Mouse (Mus musculus) intestine, postnatal 0 days (tissue): Measurements from ENCODE around the gene Tex36. TPM values are rescaled to one million over a fixed set of nuclear protein-coding genes. Genes with fewer than 3 reads are reported as not detected.

Experiments used
- ATAC-seq: fragments of 200-750 bp; cut with Nextera tagmentation; 2 replicates; pipeline ENCODE4 v1.8.0; 2017; ENCODE audit warnings: mild to moderate bottlenecking, moderate TSS enrichment, moderate library complexity
- H3K27ac ChIP-seq: fragments of 300-500 bp; sonication (generic); 2 replicates; pipeline ENCODE4 v1.5.1; 2014; ENCODE audit warnings: mild to moderate bottlenecking, low read depth, low read length, moderate library complexity
- H3K27me3 ChIP-seq: fragments of 300-500 bp; sonication (generic); replicated peaks from 2 replicates; pipeline ENCODE4 v1.6.1; 2014; ENCODE audit warnings: low read length, mixed read lengths; ENCODE audit not compliant: control insufficient read depth, insufficient read depth
- H3K36me3 ChIP-seq: fragments of 300-500 bp; sonication (generic); 2 replicates; pipeline ENCODE4 v1.6.1; 2014; ENCODE audit warnings: mild to moderate bottlenecking, moderate library complexity; ENCODE audit not compliant: control insufficient read depth, insufficient read depth
- H3K4me1 ChIP-seq: fragments of 300-500 bp; sonication (generic); replicated peaks from 2 replicates; pipeline ENCODE4 v1.6.1; 2014; ENCODE audit warnings: antibody characterized with exemption, low read length, mixed read lengths; ENCODE audit not compliant: control insufficient read depth, insufficient read depth
- H3K4me2 ChIP-seq: fragments of 300-500 bp; sonication (generic); replicated peaks from 2 replicates; pipeline ENCODE4 v1.6.1; 2014; ENCODE audit warnings: low read depth, mild to moderate bottlenecking, moderate library complexity
- H3K4me3 ChIP-seq: fragments of 300-500 bp; sonication (generic); 2 replicates; pipeline ENCODE4 v1.5.1; 2014; ENCODE audit warnings: low read depth, low read length
- H3K9ac ChIP-seq: fragments of 300-500 bp; sonication (generic); 2 replicates; pipeline ENCODE4 v1.6.1; 2014; ENCODE audit warnings: mild to moderate bottlenecking, low read depth, low read length
- H3K9me3 ChIP-seq: fragments of 300-500 bp; sonication (generic); 2 replicates; pipeline ENCODE4 v1.6.1; 2016; ENCODE audit warnings: mixed run types; ENCODE audit not compliant: control insufficient read depth
- CTCF ChIP-seq: sonication (generic); IDR thresholded peaks from 2 replicates; pipeline ENCODE4 v1.5.1; 2016; ENCODE audit warnings: low read depth, mild to moderate bottlenecking, control low read depth, antibody characterized with exemption, moderate library complexity
- WGBS: fragments of 180-500 bp; shearing (Covaris S2); extraction: QIAGEN DNeasy Blood & Tissue Kit; methylation state at CpG from one replicate; pipeline ENCODE4 v1.1.7; 2014; 5-methylcytosine and 5-hydroxymethylcytosine counted together
- polyA plus RNA-seq: library from polyadenylated mRNA; unstranded; fragments of >200 nt; fragmentation: Nextera tagmentation; extraction: Ambion mirVana; gene quantifications from 2 replicates; pipeline ENCODE4 v1.2.1, GENCODE M21; 2015

The Tex36 gene
- polyA plus RNA-seq, 1 experiment from 2014 or later: not detected

GRCm38 (mm10) chr7:133576825-133577224 lies 25.1 kb downstream of the Tex36 start:
- TF ChIP-seq CTCF: no peak
- Histone ChIP-seq H3K4me2 (no peak overlapping the region), H3K9me3 (no peaks in the 10 kb centered on the region), H3K9ac (no peak overlapping the region), H3K36me3 (no peaks in the 10 kb centered on the region), H3K27me3 (no peaks in the 10 kb centered on the region), H3K27ac (no peak overlapping the region), H3K4me3 (no peak overlapping the region), H3K4me1 (no peaks in the 10 kb centered on the region)
- 15% methylated on average over 4 of the region's 4 CpGs for WGBS
- ATAC-seq: no peak

GRCm38 (mm10) chr7:133576281-133576680 lies 25.7 kb downstream of the Tex36 start:
- no peak overlapping the region for H3K27ac ChIP-seq
- no peak for ATAC-seq
- H3K9ac ChIP-seq: no peak overlapping the region
- H3K4me3 ChIP-seq: no peak overlapping the region
- no peak for TF ChIP-seq CTCF
- H3K4me1 ChIP-seq: no peaks in the 10 kb centered on the region
- H3K27me3 ChIP-seq: no peaks in the 10 kb centered on the region
- no peak overlapping the region for H3K4me2 ChIP-seq
- 75% methylated on average over 6 of the region's 6 CpGs for WGBS
- H3K9me3 ChIP-seq: no peaks in the 10 kb centered on the region
- H3K36me3 ChIP-seq: no peaks in the 10 kb centered on the region

DNA sequence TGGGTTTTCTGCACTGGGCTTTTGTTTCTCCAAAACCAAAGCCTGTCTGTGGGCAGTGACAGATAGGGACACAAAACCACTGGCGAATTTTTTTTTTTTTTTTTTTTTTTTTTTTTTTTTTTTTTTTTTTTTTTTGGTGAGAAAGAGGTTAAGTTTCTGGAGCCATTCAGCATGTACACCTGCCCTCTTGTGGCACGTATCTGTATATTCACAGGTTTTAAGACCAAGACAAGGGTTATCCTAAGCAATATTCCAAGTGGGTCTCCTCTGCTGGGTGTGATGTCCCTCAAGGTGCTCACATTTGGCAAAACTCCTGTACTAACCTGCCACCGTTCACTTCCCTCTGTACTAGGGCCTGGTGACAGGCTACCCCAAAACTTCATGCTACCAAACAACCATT lies 30.0 kb downstream of the Tex36 start:
- no peak overlapping the region for H3K4me3 ChIP-seq
- no peaks in the 10 kb centered on the region for H3K9me3 ChIP-seq
- no peaks in the 10 kb centered on the region for H3K4me1 ChIP-seq
- no peak overlapping the region for H3K4me2 ChIP-seq
- H3K27me3 ChIP-seq: no peaks in the 10 kb centered on the region
- no peak overlapping the region for H3K27ac ChIP-seq
- no peaks in the 10 kb centered on the region for H3K36me3 ChIP-seq
- no peak for ATAC-seq
- no peak overlapping the region for H3K9ac ChIP-seq
- TF ChIP-seq CTCF: peak; percentile 60
- 32% methylated on average over 3 of the region's 3 CpGs for WGBS

- Histone ChIP-seq H3K36me3 (no peaks in the 10 kb centered on the region), H3K27ac (no peak overlapping the region), H3K4me1 (no peaks in the 10 kb centered on the region), H3K9ac (no peak overlapping the region), H3K4me3 (no peak overlapping the region), H3K27me3 (no peaks in the 10 kb centered on the region), H3K9me3 (no peaks in the 10 kb centered on the region), H3K4me2 (no peak overlapping the region)
- no peak for TF ChIP-seq CTCF
- 55% methylated on average over 16 of the region's 16 CpGs for WGBS
- no peak for ATAC-seq
Measured at GRCm38 (mm10) chr7:133569194-133569880, 32.6 kb downstream of the Tex36 start.

DNA sequence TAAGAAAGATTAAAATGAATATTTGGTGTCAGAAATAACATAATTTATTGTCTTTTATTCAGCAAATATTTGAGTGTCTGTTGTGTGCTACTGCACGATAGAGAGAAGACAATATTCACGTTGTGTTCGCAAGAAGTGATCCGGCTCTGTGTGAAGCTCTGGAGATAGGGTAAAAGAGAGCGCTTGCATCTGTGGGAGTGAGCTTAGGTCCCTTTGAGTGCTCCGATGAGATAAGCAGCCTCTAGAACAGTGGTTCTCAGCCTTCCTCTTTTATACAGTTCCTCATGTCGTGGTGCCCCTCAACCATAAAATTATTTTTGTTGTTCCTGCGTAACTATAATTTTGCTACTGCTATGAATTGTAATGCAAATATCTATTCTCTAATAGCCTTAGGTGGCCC lies 37.4 kb downstream of the Tex36 start:
- Histone ChIP-seq H3K27me3 (no peaks in the 10 kb centered on the region), H3K36me3 (no peaks in the 10 kb centered on the region), H3K4me2 (no peak overlapping the region), H3K27ac (no peak overlapping the region), H3K4me1 (no peaks in the 10 kb centered on the region), H3K9ac (no peak overlapping the region), H3K4me3 (no peak overlapping the region), H3K9me3 (no peaks in the 10 kb centered on the region)
- 83% methylated on average over 8 of the region's 8 CpGs for WGBS
- no peak for ATAC-seq
- TF ChIP-seq CTCF: no peak

GRCm38 (mm10) chr7:133563175-133563824 lies 38.7 kb downstream of the Tex36 start:
- no peak overlapping the region for H3K4me3 ChIP-seq
- no peak for ATAC-seq

More at GRCm38 (mm10) chr7:133563175-133563824, 38.7 kb downstream of the Tex36 start:
- Histone ChIP-seq H3K9ac (no peak overlapping the region), H3K36me3 (no peaks in the 10 kb centered on the region), H3K9me3 (no peaks in the 10 kb centered on the region), H3K27ac (no peak overlapping the region), H3K27me3 (no peaks in the 10 kb centered on the region), H3K4me1 (no peaks in the 10 kb centered on the region), H3K4me2 (no peak overlapping the region)
- 67% methylated on average over 3 of the region's 3 CpGs for WGBS
- TF ChIP-seq CTCF: no peak
